Mouse (Mus musculus) kidney, postnatal 36 days (tissue): ENCODE measurements around the gene Hmox1.

Experiments
- DNase-seq, 2 experiments: peaks; one replicate each; pipeline ENCODE4 v3.0.0; 2021 to 2022; ENCODE audit warnings: mixed read lengths in 2 of 2

The Hmox1 gene

DNA sequence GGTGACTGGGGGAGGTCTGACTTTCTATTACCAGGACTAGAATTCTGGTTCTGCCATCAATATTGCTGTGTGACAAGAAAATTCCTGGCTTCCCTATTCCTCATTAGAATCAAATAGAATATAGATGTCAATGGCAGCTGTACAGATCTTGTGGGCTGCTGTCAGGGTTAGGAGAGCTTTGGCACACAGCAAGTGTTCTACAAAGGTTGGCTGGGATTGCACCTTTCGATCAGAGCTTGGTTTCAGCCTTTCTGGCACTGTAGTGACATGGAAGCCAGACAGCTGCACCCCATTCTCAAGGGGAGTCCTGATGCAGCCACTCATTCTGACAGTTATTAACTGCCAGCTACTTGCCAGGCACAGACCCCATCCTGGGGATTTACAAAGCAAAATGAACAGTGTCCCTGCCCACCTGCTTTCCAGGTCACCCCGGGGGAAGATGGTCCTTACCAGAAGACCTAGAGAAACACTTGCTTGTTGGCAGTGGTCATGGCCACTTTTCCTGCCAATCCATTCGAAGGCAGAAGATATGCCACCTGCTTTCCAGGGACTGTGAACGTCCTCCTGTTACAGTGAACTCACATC lies 2.5 kb upstream of the Hmox1 start:
- no peak for DNase-seq

DNA sequence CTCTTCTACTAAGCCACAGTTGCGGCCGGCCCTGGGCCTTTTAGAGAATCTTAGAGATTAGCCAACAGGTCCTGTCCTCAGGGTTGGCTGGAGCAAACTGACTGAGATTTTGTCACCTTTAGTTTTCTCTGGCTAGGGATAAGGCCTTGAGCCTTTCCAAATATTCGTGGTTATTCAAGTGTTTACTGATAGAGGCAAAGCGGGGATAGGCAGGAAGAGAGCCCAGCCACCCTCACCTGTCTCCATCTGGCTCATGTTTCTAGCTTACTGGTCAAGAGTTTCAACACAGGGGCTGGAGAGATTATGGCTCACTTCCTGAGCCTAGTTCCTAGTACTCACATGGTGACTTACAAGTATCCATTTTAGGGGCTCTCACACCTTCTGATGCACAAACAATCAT lies 9.5 kb downstream of the Hmox1 start:
- DNase-seq, result no peak

DNA sequence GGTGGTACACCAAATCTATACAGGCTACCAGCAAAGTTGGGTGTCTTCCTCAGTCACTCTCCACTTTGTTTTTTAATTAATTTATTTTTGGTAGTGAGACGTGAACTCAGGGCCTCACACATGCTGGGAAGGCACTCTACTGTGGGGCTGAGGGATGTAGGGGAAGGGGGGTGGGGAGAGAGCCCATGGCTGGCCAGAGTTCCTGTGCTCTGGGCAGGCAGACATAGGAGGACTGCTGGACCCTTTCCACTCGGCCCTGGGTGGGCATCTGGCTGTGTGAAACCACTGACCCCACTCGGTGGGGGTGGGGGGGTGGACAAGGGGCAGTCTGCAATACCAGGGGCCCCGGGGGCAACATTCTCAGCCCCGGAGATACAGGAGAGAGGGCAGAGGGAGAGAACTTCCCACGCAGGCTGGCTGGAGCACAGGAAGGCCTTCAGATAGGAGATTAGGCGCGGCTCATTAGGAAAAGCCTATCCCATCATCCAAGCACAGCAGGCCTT lies 10.0 kb downstream of the Hmox1 start:
- DNase-seq, result no peak

DNA sequence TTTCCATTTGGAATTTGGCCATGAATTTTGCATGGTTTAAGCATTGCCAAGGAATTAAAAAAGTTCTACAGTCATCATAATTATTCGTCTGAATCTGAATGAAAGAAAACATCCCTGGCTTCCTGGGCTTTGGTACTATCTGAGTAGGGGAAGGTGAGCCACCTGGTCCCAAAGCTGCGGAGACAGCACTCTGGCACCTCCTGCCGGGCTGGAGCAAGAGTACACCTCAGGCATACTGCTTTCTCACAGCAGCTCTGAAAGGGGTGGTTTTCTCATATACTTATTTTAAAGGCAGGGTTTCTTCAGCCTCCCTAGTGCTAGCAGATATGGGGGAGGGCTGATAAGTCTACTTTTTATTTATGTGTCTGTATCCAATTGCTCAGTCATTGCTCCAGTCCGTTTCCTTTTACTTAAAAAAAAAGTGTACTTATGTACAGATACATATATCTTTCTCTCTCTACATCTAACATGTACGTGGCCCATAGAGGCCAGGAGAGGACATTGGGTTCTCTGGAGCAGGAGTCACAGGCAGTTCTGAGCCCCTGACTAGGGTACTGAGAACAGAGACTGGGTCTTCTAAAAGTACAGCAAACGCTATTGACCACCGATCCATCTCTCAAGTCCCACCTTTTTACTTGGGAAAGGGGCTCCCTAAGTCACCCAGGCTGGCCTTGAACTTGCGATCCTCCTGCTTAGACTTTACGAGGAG lies 15.3 kb downstream of the Hmox1 start:
- DNase-seq, result peak; percentile 90 to 94

DNA sequence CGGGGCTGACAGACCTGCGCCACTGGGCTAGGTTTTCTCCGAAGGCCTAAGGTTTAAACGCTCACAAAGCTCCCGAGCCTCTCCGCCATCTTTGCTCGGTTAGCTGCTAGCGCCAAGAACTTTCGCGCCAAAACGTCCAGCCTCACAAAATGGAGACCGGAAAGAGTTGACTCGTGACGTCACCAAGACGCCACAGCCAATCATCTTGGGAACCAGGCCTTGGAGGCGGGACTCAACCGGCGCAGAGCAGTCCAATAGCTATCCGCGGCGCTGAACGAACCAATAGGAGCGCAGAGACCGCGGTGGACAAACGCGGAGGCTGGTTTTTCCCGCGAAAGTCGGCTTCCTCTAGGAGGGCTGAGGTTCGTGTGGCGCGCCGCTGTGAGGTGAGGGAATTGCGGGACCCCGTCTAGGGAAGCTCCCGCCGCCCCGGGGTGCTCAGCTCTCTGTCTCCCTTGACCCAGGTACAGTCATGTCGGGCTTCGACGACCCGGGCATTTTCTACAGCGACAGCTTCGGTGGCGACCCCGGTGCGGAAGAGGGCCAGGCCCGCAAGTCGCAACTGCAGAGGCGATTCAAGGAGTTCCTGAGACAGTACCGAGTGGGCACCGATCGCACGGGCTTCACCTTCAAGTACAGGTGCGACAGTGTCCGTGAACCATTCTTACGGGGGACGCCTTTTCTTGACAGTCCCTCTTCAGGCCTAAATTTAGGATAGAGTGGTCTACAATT lies 16.0 kb downstream of the Hmox1 start, which contains the start of gene Mcm5:
Gene Mcm5 (plus strand): TSS at position 334 of the 732 bp plus-strand sequence.
- DNase-seq, result peak; percentile 98 to 99

DNA sequence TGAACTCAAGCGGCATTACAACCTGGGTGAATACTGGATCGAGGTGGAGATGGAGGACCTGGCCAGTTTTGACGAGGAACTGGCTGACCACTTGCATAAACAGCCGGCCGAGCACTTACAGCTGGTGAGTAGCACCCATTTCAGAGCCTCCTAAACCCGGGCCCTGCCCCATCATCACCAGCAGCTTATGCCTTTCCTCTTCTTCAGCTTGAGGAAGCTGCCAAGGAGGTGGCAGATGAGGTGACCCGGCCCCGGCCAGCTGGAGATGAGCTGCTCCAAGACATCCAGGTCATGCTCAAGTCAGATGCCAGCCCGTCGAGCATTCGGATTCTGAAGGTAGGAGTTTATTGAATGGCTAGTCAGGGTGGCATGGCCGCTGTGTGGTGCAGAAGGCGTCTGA lies 16.7 kb downstream of the Hmox1 start:
- DNase-seq, result no peak

DNA sequence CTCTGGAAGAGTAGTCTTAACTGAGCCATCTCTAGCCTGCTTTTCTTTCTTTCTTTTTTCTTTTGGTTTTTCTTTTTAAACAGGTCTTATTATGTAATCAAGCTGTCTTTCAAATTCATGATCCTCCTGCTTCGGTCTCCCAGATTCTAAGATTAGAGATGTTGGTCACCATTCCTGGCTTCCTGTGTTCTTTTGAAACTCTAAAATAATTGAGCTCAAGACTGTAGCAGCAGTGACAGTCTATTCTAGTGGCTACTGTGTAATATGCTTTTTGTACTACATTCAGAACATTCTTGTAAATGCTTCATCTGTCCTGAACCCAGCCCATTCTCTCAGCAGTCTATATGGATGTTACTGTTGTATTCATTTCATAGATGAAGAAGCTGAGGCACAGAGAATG lies 25.1 kb downstream of the Hmox1 start:
- no peak for DNase-seq

DNA sequence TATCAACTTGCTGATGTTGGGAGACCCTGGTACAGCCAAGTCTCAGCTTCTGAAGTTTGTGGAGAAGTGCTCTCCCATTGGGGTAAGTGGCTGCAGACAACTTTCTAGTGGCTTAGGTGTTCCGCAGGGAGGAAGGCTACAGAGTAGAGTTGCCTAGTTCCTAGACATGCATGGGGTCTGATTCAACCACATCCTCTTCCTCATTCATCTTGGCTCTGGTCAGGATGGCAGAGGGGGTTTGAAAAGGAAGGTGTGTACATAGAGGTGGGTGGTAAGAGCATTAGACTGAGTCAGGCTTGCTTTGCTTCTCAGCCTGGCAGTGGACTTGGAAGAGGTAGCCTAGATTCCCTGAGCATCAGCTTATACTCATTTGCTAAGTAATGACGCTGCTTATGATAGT lies 25.9 kb downstream of the Hmox1 start:
- no peak for DNase-seq

DNA sequence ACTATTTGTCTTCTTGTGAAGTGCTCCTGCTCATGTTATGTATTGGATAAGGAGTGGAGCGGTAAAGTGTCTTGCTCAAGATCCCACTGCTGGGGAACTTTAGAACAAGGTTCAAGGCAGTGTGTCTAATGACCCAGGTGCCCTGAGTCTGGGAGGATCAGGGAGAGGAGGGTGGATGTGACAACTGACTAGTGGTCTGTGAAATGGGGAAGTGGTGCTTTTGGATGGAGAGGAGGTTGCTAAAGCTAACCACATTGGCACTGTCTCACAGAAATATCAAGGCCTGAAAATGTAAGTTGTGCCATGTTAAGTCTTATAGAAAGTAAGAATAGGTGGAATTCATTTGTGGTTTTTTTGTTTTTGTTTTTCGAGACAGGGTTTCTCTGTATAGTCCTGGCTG lies 26.3 kb downstream of the Hmox1 start:
- no peak for DNase-seq

DNA sequence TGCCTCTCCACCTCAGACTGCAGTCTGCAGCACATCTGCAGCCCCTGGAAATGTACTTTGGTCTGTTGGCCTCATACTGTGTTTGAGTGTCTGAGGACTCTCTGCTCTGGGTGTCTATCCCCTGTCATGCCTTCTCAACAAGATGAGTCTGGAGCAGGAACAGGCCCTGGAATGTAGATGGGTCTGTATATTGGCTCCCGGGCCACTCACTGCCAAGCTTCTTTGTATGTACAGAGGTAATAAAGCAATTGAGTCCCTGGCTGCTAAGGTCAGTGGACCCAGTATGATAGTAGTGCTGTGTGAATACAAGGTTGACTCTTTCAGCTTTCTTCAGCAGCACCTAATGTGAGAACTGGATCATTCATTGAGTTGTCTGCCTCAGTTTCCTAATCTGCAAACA lies 34.0 kb downstream of the Hmox1 start:
- no peak for DNase-seq

DNA sequence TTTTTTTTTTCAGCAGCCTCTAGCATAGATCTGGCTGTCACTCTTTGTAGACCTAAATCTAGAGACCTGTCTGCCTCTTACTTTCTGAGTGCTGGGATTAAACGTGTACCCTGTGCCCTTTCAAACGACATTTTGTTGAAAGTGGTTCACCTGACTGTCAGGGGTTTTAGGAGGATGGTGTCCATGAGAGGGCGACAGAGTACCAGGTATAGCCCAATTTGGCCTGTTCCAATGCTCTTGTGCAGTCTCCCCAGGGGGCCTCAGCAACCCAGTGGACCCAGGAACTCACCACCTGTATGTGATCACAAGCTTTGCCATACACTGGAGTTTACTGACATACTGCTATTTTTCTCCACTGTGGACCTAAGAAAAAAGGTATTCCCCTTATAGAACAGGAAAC lies 39.1 kb downstream of the Hmox1 start:
- peak; percentile 44 to 84 for DNase-seq

DNA sequence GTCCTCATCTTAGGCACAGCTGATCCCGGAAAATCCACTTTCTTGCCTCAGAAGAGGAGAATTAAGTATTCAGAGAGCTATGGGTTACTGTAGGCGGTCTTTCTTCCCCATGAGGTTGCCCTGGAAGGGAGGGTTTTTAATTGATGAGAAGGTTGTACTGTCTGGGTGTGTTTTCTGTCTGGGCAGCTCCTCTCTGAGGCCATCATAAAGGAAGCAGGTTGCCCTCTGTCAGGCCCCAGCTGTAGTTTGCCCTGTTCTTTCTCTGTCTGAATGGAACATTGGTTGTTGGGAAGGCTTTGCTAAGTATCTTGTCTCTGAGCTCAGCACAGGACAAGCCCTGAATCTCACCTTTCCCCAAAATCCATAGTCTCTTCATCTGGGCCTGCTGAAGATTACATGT lies 40.0 kb downstream of the Hmox1 start:
- DNase-seq, result no peak

DNA sequence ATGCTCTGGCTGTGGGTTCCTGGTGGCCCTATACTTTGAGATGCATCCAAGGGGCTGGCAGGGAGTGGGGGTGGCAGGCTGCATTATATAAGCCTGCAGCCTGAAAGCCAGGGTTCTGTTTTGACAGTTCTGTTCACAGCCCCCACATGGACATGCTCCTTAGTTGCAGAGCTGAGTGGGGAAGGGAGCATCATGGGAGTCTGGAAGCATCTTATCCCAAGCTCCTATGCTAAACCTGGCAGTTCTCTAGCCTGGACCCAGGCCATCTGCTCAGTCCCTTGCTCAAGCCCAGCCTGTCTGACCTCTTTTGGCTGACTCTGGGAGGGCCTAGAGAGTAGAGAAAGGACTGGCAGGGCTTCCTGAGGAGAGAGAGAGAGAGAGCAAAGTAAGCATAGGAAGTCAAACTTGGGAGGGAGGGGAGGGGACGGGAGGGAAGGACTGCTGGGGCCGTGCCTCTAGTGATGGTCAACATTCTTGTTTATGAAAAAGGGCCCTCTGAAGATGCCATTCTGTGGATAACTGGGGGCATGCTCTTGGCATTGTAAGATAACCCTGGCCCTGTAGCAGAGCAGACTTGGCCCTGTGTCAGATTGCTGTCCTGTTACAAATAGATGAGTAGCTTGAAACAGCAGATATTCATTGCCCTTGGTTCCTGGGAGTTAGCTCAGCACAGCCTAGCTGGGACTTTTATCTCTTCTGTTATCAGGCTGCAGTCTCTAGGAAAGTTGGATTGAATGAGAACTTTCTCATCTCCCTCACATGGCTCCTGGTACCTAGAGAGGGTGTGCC lies 41.4 kb downstream of the Hmox1 start:
- DNase-seq, result no peak

DNA sequence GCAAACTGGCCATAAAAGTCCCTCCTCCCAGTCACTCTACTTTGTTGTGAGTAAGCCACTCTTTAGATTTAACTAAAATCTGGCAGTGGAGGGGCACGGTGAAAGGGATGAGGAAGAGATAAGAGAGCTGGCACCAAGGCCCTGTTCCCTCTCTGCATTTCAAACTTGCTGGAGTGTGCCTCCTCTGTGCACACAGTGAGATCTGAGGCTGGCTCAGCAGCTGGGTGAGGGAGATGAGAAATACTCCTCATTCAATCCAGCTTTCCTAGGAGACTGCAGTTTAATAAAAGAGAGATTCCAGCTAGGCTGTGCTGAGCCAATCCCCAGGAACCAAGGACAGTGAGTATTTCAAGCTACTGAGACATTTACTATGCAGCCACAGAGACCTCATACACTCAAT lies 42.3 kb downstream of the Hmox1 start:
- no peak for DNase-seq

DNA sequence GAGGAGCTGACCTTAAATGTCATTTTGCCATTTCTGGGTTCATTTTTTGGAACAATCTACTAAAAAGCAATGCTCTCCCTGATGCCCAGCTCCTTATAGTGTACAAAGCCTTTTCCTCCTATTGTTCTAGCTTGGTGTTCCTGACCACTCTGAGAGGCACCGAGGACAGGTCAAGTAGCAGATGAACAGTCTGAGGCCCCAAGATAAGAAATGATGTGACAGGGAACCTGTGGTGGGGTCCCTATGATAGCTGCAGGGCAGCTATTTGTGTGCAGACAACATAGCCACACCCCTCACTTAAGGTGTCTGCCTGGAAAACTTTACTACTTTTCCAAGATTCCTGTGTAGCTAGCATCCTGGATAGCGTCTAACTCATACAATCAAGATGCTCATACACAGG lies 42.8 kb downstream of the Hmox1 start:
- no peak for DNase-seq

DNA sequence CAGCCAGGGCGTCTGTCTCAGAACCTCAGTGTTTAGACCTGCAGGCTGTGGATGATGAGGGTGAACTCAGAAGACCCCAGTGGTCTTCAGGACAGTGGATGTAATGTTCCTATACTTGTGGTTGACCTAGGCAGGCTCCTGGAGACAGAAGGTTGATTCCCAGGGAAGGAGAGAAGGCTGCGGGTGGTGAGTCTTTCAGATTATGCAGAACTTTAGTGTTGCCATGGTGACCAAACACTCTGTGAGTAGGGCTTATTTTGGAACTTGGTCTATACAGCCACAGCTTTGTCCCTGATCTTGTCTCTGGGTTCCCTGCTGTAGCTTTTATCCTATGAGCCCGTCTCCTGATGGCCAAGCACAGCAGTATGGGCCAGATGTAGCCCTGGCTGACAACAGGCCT lies 44.1 kb downstream of the Hmox1 start:
- no peak for DNase-seq
